Mouse (Mus musculus) neural tube, embryonic 15.5 days (tissue): ENCODE data around the gene Robo2. TPM values are rescaled to one million over a fixed set of nuclear protein-coding genes. Genes with fewer than 3 reads are reported as not detected.
A peak's percentile ranks its signal among the peaks of the same experiment; 100 is the strongest.
"Not testable (repeated sequence)": the region's sequence is repeated elsewhere in the genome, so short reads cannot be mapped to it uniquely, and the experiment has no call there.

Experiments used
- ATAC-seq: fragments of 200-750 bp; cut with Nextera tagmentation; 2 replicates; pipeline ENCODE4 v1.8.0; 2017; ENCODE audit warnings: mild to moderate bottlenecking, moderate TSS enrichment, moderate library complexity; ENCODE audit not compliant: low FRiP score
- H3K27ac ChIP-seq: fragments of 300-500 bp; sonication (generic); replicated peaks from 2 replicates; pipeline ENCODE4 v1.5.1; 2015; ENCODE audit warnings: mild to moderate bottlenecking, inconsistent platforms
- H3K27me3 ChIP-seq: fragments of 300-500 bp; sonication (generic); replicated peaks from 2 replicates; pipeline ENCODE4 v1.6.1; 2015; ENCODE audit warnings: inconsistent platforms
- H3K36me3 ChIP-seq: fragments of 300-500 bp; sonication (generic); 2 replicates; pipeline ENCODE4 v1.6.1; 2015; ENCODE audit warnings: inconsistent platforms
- H3K4me1 ChIP-seq: fragments of 300-500 bp; sonication (generic); 2 replicates; pipeline ENCODE4 v1.6.1; 2015; ENCODE audit warnings: inconsistent platforms
- H3K4me2 ChIP-seq: fragments of 300-500 bp; sonication (generic); 2 replicates; pipeline ENCODE4 v1.6.1; 2015; ENCODE audit warnings: inconsistent platforms, mild to moderate bottlenecking, moderate library complexity
- H3K4me3 ChIP-seq: fragments of 300-500 bp; sonication (generic); replicated peaks from 2 replicates; pipeline ENCODE4 v1.5.1; 2015; ENCODE audit warnings: mild to moderate bottlenecking, inconsistent platforms
- H3K9ac ChIP-seq: fragments of 300-500 bp; sonication (generic); replicated peaks from 2 replicates; pipeline ENCODE4 v1.6.1; 2015; ENCODE audit warnings: mild to moderate bottlenecking, inconsistent platforms
- H3K9me3 ChIP-seq: fragments of 300-500 bp; sonication (generic); replicated peaks from 2 replicates; pipeline ENCODE4 v1.6.1; 2016; ENCODE audit warnings: inconsistent platforms
- WGBS: fragments of 180-500 bp; shearing (Covaris S2); methylation state at CpG from one replicate; pipeline ENCODE4 v1.1.7; 2015; ENCODE audit warnings: mixed read lengths; 5-methylcytosine and 5-hydroxymethylcytosine counted together
- polyA plus RNA-seq: library from polyadenylated mRNA; unstranded; fragments of >200 nt; fragmentation: Nextera tagmentation; extraction: Ambion mirVana; gene quantifications from 2 replicates; pipeline ENCODE4 v1.2.1, GENCODE M21; 2015

Gene Robo2
- polyA plus RNA-seq, 1 experiment from 2014 or later = 87.3 TPM

GRCm38 (mm10) chr16:74113155-74113554 lies 298.5 kb downstream of the Robo2 start:
- Histone ChIP-seq H3K4me3 (no peak overlapping the region), H3K27ac (no peak overlapping the region), H3K9me3 (no peaks in the 10 kb centered on the region), H3K4me1 (no peaks in the 10 kb centered on the region), H3K27me3 (no peaks in the 10 kb centered on the region), H3K36me3 (no peaks in the 10 kb centered on the region), H3K4me2 (no peak overlapping the region), H3K9ac (no peak overlapping the region)
- 93% methylated on average over 3 of the region's 3 CpGs for WGBS
- ATAC-seq = no peak

DNA sequence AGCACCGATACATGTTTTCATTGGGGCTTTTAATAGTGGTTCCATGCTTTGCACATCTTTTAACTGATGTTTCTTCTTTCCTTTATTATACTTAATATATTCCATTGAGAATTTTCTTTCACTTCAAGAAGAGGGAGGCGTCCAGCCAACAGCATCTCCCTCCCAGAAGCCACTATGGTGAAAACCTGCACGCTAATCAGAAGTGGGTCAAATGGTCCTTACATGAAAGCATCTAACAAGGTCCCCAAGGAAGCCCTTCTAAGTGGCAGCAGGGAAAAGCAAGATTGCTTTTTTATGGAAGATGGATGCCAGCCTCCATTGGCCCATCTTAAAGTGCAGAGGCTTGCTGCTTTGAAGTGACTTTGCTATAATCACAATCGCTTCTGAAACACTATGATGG lies 300.5 kb downstream of the Robo2 start:
- Histone ChIP-seq H3K27ac (no peak overlapping the region), H3K36me3 (no peaks in the 10 kb centered on the region), H3K4me1 (no peaks in the 10 kb centered on the region), H3K27me3 (no peaks in the 10 kb centered on the region), H3K4me3 (no peak overlapping the region), H3K9ac (no peak overlapping the region), H3K4me2 (no peak overlapping the region), H3K9me3 (no peaks in the 10 kb centered on the region)
- no peak for ATAC-seq
- 76% methylated on average over 4 of the region's 4 CpGs for WGBS

- not testable (repeated sequence) for H3K27me3 ChIP-seq, H3K9me3 ChIP-seq, H3K4me3 ChIP-seq, H3K36me3 ChIP-seq, H3K27ac ChIP-seq, H3K9ac ChIP-seq, H3K4me1 ChIP-seq, ATAC-seq, H3K4me2 ChIP-seq
- WGBS = 81% methylated on average over 8 of the region's 8 CpGs
These were observed 307.2 kb downstream of the Robo2 start for GRCm38 (mm10) chr16:74104449-74104848.

- Histone ChIP-seq H3K27ac (peak overlapping the region; percentile 43; the same call in 1 of the 2 replicates), H3K27me3 (no peaks in the 10 kb centered on the region), H3K9ac (no peak overlapping the region), H3K36me3 (no peaks in the 10 kb centered on the region), H3K9me3 (no peaks in the 10 kb centered on the region), H3K4me3 (no peak overlapping the region), H3K4me2 (no peak overlapping the region), H3K4me1 (peaks cover 6% of the 10 kb centered on the region; the same call in 1 of the 2 replicates)
- 67% methylated on average over 7 of the region's 7 CpGs for WGBS
- ATAC-seq = no peak
These were observed 318.4 kb downstream of the Robo2 start for GRCm38 (mm10) chr16:74092997-74093801.

GRCm38 (mm10) chr16:74089951-74090350 lies 321.7 kb downstream of the Robo2 start:
- H3K36me3 ChIP-seq = no peaks in the 10 kb centered on the region
- ATAC-seq = no peak
- H3K27ac ChIP-seq = no peak overlapping the region
- no peak overlapping the region for H3K9ac ChIP-seq
- H3K4me2 ChIP-seq = no peak overlapping the region
- no peaks in the 10 kb centered on the region for H3K27me3 ChIP-seq
- no peaks in the 10 kb centered on the region for H3K9me3 ChIP-seq
- 58% methylated on average over 1 of the region's 1 CpGs for WGBS
- H3K4me1 ChIP-seq = peaks cover 6% of the 10 kb centered on the region; the same call in 1 of the 2 replicates
- no peak overlapping the region for H3K4me3 ChIP-seq

- H3K4me1 ChIP-seq = no peaks in the 10 kb centered on the region
- no peak overlapping the region for H3K4me3 ChIP-seq
- H3K9me3 ChIP-seq = no peaks in the 10 kb centered on the region
- no peak overlapping the region for H3K4me2 ChIP-seq
- no peak overlapping the region for H3K9ac ChIP-seq
- ATAC-seq = no peak
- H3K27me3 ChIP-seq = no peaks in the 10 kb centered on the region
- H3K36me3 ChIP-seq = no peaks in the 10 kb centered on the region
- no peak overlapping the region for H3K27ac ChIP-seq
- WGBS = 93% methylated on average over 2 of the region's 2 CpGs
These were observed 327.4 kb downstream of the Robo2 start for GRCm38 (mm10) chr16:74084188-74084587.

DNA sequence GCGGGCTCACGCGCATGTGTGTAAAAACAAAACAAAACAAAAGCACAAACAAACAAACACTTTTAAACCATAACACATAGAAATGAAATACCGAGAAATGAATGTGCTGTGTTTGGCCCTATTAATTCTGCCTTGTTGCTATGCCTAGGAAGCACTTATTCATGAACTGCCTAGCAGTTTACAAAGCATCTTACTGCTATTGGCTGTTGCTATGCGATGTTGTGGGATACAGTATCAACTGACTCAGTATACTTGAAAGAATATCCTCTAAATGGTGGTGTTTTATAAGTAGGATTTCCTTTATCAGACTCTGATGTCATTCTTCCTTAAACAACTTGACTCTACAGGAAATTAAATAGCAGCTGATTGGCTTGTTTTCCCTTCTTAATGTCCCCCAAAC lies 339.0 kb downstream of the Robo2 start:
- 92% methylated on average over 5 of the region's 5 CpGs for WGBS
- no peak for ATAC-seq
- no peak overlapping the region for H3K4me2 ChIP-seq

DNA sequence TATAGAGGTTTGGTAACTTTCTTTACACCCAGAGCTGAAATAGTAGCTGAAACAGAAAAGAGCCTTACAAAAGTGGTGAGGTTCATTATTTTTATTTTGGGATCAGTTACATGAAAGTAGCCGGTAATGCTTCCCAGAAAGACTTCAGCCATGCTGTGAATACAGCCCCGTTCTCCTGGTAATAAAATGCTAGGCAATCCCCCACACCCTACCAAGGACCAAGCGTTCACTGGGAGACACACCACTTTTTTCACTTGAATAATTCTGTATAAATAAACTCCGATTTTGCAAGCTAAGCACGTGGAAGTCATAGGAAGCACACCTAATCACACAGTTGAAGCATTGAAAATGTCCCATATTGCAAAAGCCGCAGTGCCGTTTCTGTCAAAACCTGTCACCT lies 341.0 kb downstream of the Robo2 start:
- no peaks in the 10 kb centered on the region for H3K36me3 ChIP-seq
- no peaks in the 10 kb centered on the region for H3K27me3 ChIP-seq
- no peak for ATAC-seq
- H3K4me3 ChIP-seq = no peak overlapping the region
- H3K27ac ChIP-seq = no peak overlapping the region
- H3K4me2 ChIP-seq = peak overlapping the region; percentile 2; the same call in 1 of the 2 replicates
- peaks cover 8% of the 10 kb centered on the region for H3K4me1 ChIP-seq
- H3K9ac ChIP-seq = no peak overlapping the region
- H3K9me3 ChIP-seq = no peaks in the 10 kb centered on the region
- 33% methylated on average over 7 of the region's 7 CpGs for WGBS

More for the DNA sequence above, 339.0 kb downstream of the Robo2 start:
- H3K36me3 ChIP-seq = no peaks in the 10 kb centered on the region
- H3K9ac ChIP-seq = no peak overlapping the region
- no peak overlapping the region for H3K27ac ChIP-seq
- H3K9me3 ChIP-seq = no peaks in the 10 kb centered on the region
- H3K27me3 ChIP-seq = no peaks in the 10 kb centered on the region
- H3K4me1 ChIP-seq = peaks cover 8% of the 10 kb centered on the region
- no peak overlapping the region for H3K4me3 ChIP-seq

GRCm38 (mm10) chr16:74065958-74066357 lies 345.7 kb downstream of the Robo2 start:
- 75% methylated on average over 2 of the region's 2 CpGs for WGBS
- no peak overlapping the region for H3K27ac ChIP-seq
- H3K27me3 ChIP-seq = no peaks in the 10 kb centered on the region
- H3K9ac ChIP-seq = no peak overlapping the region
- 0 out of 2 replicates have a peak, but pooled peaks have one; percentile 24 for ATAC-seq
- H3K4me1 ChIP-seq = peaks cover 6% of the 10 kb centered on the region
- H3K4me2 ChIP-seq = no peak overlapping the region
- no peaks in the 10 kb centered on the region for H3K9me3 ChIP-seq
- no peaks in the 10 kb centered on the region for H3K36me3 ChIP-seq
- no peak overlapping the region for H3K4me3 ChIP-seq

DNA sequence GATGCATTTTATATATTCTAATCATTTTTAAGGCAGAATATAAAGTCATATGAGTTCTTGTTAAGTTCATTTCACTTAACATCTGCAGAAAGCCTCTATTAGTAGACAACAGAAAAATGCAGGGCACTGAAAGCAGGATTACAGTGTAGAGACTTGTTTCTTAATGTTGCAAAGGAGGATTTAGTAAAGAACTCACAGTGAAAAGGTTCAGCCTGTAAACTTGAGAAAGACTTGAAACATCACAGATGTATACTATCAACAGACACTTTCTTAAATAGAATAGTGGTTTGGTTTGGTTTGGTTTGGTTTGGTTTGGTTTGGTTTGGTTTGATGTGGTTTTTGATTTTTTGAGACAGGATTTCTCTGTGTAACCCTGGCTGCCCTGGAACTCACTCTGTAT lies 349.7 kb downstream of the Robo2 start:
- no peak for ATAC-seq
- H3K4me2 ChIP-seq = no peak overlapping the region
- H3K9ac ChIP-seq = no peak overlapping the region
- peaks cover 7% of the 10 kb centered on the region; the same call in 1 of the 2 replicates for H3K4me1 ChIP-seq
- no peak overlapping the region for H3K27ac ChIP-seq
- no peaks in the 10 kb centered on the region for H3K27me3 ChIP-seq
- H3K4me3 ChIP-seq = no peak overlapping the region
- H3K9me3 ChIP-seq = no peaks in the 10 kb centered on the region
- H3K36me3 ChIP-seq = no peaks in the 10 kb centered on the region

DNA sequence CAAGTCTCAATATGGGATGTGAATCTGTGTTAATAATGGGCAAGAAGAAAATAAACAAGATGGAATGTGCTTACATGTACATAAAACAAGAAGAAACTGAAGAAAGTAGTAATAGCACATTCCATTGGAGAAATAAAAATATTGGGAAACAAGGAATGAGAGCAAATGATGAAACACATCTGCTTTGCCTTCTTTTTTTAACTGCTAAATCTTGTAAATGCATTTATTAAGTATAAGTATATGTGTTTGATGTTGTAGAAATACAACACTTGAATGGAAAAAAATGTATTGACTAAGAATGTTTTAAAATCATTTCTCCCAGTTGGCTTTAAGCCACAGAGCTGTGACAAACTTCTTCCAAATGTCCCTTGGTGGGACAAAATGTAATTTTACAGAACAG lies 350.1 kb downstream of the Robo2 start:
- no peaks in the 10 kb centered on the region for H3K9me3 ChIP-seq
- H3K9ac ChIP-seq = no peak overlapping the region
- H3K4me2 ChIP-seq = no peak overlapping the region
- H3K4me1 ChIP-seq = peaks cover 8% of the 10 kb centered on the region; the same call in 1 of the 2 replicates
- H3K27ac ChIP-seq = no peak overlapping the region
- no peak overlapping the region for H3K4me3 ChIP-seq
- no peaks in the 10 kb centered on the region for H3K36me3 ChIP-seq
- no peaks in the 10 kb centered on the region for H3K27me3 ChIP-seq
- no peak for ATAC-seq

GRCm38 (mm10) chr16:74056886-74057285 lies 354.7 kb downstream of the Robo2 start:
- 66% methylated on average over 2 of the region's 2 CpGs for WGBS
- no peaks in the 10 kb centered on the region for H3K27me3 ChIP-seq
- no peak overlapping the region for H3K9ac ChIP-seq
- no peaks in the 10 kb centered on the region for H3K9me3 ChIP-seq
- H3K4me2 ChIP-seq = no peak overlapping the region
- peaks cover 22% of the 10 kb centered on the region for H3K4me1 ChIP-seq
- ATAC-seq = no peak
- H3K27ac ChIP-seq = no peak overlapping the region
- H3K4me3 ChIP-seq = no peak overlapping the region
- no peaks in the 10 kb centered on the region for H3K36me3 ChIP-seq
